Mouse (Mus musculus) lung, adult 2 months (tissue): ENCODE data around the gene Disp1.

ENCODE experiments used
- CTCF ChIP-seq: fragments of 200-500 bp; IDR thresholded peaks from 2 replicates; pipeline ENCODE4 v1.5.1; 2011; ENCODE audit warnings: mild to moderate bottlenecking, low read length, control low read depth; ENCODE audit not compliant: insufficient read depth
- POLR2A ChIP-seq: fragments of 200-500 bp; IDR thresholded peaks from 2 replicates; pipeline ENCODE4 v1.6.1; 2011; ENCODE audit warnings: low read depth, mild to moderate bottlenecking, control low read depth, low read length, borderline replicate concordance; ENCODE audit errors: extremely low read depth

- no peak for TF ChIP-seq CTCF
- no peak for TF ChIP-seq POLR2A
Measured at GRCm38 (mm10) chr1:183140511-183141268, 80.6 kb downstream of the Disp1 start.
